Mouse (Mus musculus) limb, embryonic 14.5 days (tissue): ENCODE measurements around the gene Arhgef15. TPM values are rescaled to one million over a fixed set of nuclear protein-coding genes. Genes with fewer than 3 reads are reported as not detected.

Experiments
- ATAC-seq: fragments of 200-750 bp; cut with Nextera tagmentation; 2 replicates; pipeline ENCODE4 v1.8.0; 2017; ENCODE audit warnings: low read depth, moderate number of reproducible peaks, moderate TSS enrichment; ENCODE audit not compliant: low FRiP score
- DNase-seq: peaks from one replicate; pipeline ENCODE4 v3.0.0-alpha.2; 2015; ENCODE audit warnings: low spot score
- H3K27ac ChIP-seq: fragments of 300-500 bp; sonication (generic); replicated peaks from 2 replicates; pipeline ENCODE4 v1.5.1; 2014; ENCODE audit warnings: low read depth, mild to moderate bottlenecking, low read length, moderate library complexity, mixed read lengths
- H3K27me3 ChIP-seq: fragments of 300-500 bp; sonication (generic); 2 replicates; pipeline ENCODE4 v1.6.1; 2014; ENCODE audit warnings: low read length, mixed read lengths; ENCODE audit not compliant: control insufficient read depth, insufficient read depth
- H3K36me3 ChIP-seq: fragments of 300-500 bp; sonication (generic); 2 replicates; pipeline ENCODE4 v1.6.1; 2014; ENCODE audit warnings: mild to moderate bottlenecking, low read length, moderate library complexity, mixed read lengths; ENCODE audit not compliant: control insufficient read depth, insufficient read depth
- H3K4me1 ChIP-seq: fragments of 300-500 bp; sonication (generic); 2 replicates; pipeline ENCODE4 v1.6.1; 2014; ENCODE audit warnings: antibody characterized with exemption, low read length, mixed read lengths; ENCODE audit not compliant: control insufficient read depth, insufficient read depth
- H3K4me2 ChIP-seq: fragments of 300-500 bp; sonication (generic); replicated peaks from 2 replicates; pipeline ENCODE4 v1.6.1; 2014; ENCODE audit warnings: low read depth, mild to moderate bottlenecking, low read length, moderate library complexity; ENCODE audit not compliant: severe bottlenecking
- H3K4me3 ChIP-seq: fragments of 300-500 bp; sonication (generic); replicated peaks from 2 replicates; pipeline ENCODE4 v1.5.1; 2014; ENCODE audit warnings: low read length
- H3K9ac ChIP-seq: fragments of 300-500 bp; sonication (generic); 2 replicates; pipeline ENCODE4 v1.6.1; 2014; ENCODE audit warnings: mild to moderate bottlenecking, low read depth, low read length, moderate library complexity; ENCODE audit not compliant: severe bottlenecking
- H3K9me3 ChIP-seq: fragments of 300-500 bp; sonication (generic); 2 replicates; pipeline ENCODE4 v1.6.1; 2016; ENCODE audit warnings: low read length; ENCODE audit not compliant: control insufficient read depth
- POLR2A ChIP-seq: fragments of 200-500 bp; IDR thresholded peaks from 2 replicates; pipeline ENCODE4 v1.8.0; 2012; ENCODE audit warnings: inconsistent platforms, mild to moderate bottlenecking, moderate library complexity, borderline replicate concordance; ENCODE audit not compliant: insufficient read depth, insufficient read length; ENCODE audit errors: extremely low read depth
- WGBS: fragments of 180-500 bp; shearing (Covaris S2); extraction: QIAGEN DNeasy Blood & Tissue Kit; methylation state at CpG from one replicate; pipeline ENCODE4 v1.1.7; 2014; 5-methylcytosine and 5-hydroxymethylcytosine counted together
- polyA plus RNA-seq, 2 experiments: library from polyadenylated mRNA; depleted of rRNA in 1 of 2; stranded (reverse) in 1 of 2; unstranded in 1 of 2; fragments of >200 nt; fragmentation: Nextera tagmentation in 1 of 2; extraction: Ambion mirVana in 1 of 2; gene quantifications; 2 replicates each; pipeline versions ENCODE4 v1.2.1 to v1.2.3; 2012 to 2014

Gene Arhgef15
- polyA plus RNA-seq, 2 experiments = 5.3 to 12.3 TPM

DNA sequence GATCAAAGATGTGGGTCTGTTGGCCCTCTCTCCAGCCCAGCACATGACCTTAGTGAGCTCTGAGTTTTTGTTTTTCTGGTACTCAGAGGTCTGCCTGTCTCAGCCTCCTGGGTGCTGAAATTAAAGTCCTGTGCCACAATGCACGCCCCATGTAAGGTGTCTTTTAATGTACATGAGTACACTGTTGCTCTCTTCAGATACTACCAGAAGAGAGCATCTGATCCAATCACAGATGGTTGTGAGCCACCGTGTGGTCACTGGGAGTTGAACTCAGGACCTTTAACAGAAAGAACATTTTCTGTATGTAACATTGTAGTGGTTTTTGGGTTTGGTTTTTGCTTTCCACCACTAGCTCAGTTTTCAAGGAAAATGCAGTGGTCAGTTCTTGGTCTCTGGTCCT lies 53.5 kb downstream of the Arhgef15 start:
- DNase-seq = no peak
- Histone ChIP-seq H3K4me2 (no peak overlapping the region), H3K4me1 (peaks cover 4% of the 10 kb centered on the region; the same call in 1 of the 2 replicates), H3K4me3 (no peak overlapping the region), H3K36me3 (peaks cover 39% of the 10 kb centered on the region), H3K9ac (no peak overlapping the region), H3K27ac (no peak overlapping the region), H3K9me3 (no peaks in the 10 kb centered on the region), H3K27me3 (no peaks in the 10 kb centered on the region)
- no peak for TF ChIP-seq POLR2A
- WGBS = 97% methylated on average over 2 of the region's 2 CpGs
- no peak for ATAC-seq

- Histone ChIP-seq H3K4me3 (peak overlapping the region; percentile 73), H3K27me3 (no peaks in the 10 kb centered on the region), H3K27ac (no peak overlapping the region), H3K4me1 (peaks cover 4% of the 10 kb centered on the region; the same call in 1 of the 2 replicates), H3K9ac (peak overlapping the region; percentile 93), H3K36me3 (peaks cover 39% of the 10 kb centered on the region), H3K4me2 (peak overlapping the region; percentile 65), H3K9me3 (no peaks in the 10 kb centered on the region)
- TF ChIP-seq POLR2A = no peak
- ATAC-seq (no peak), DNase-seq (no peak)
- WGBS = 80% methylated on average over 5 of the region's 5 CpGs
Measured at GRCm38 (mm10) chr11:68902823-68903222, 54.5 kb downstream of the Arhgef15 start.

DNA sequence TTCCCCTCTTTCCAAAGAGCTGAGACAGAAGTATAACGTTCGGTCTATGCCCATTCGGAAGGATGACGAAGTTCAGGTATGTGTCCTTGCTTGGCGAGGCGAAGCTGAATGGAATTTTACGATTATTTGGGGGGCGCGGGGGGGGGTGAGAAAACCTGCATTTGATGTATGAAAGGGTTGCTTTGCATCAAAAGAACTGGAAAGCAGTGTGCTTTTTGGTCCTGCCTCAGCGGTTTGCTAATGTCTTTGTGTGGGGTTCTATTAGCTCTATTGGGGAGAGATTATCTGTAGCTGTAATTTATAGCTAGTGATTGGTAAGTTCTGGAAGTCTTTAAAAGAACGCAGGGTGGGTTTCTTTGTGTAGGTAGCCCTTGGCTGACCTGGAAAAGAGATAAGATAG lies 54.9 kb downstream of the Arhgef15 start:
- ATAC-seq = no peak
- peak overlapping the region; percentile 65 for H3K4me2 ChIP-seq
- no peaks in the 10 kb centered on the region for H3K9me3 ChIP-seq
- no peak overlapping the region for H3K27ac ChIP-seq
- no peaks in the 10 kb centered on the region for H3K27me3 ChIP-seq
- WGBS = 2% methylated on average over 11 of the region's 11 CpGs
- H3K36me3 ChIP-seq = peaks cover 39% of the 10 kb centered on the region
- DNase-seq = no peak
- TF ChIP-seq POLR2A = no peak
- peaks cover 4% of the 10 kb centered on the region; the same call in 1 of the 2 replicates for H3K4me1 ChIP-seq
- peak overlapping the region; percentile 73 for H3K4me3 ChIP-seq
- H3K9ac ChIP-seq = peak overlapping the region; percentile 93

DNA sequence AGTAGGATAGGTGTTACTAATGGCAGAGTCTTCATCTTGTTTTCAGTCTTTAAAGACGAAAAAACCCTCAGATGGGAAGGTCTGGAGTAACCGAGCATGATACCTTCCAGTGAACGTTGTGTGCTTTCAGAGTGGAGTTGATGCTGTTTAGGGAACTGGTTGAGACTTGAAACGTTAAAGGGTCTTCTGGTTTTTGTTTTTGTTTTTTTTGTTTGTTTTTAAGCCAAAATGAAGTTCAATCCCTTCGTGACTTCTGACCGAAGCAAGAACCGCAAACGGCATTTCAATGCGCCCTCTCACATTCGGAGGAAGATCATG lies 55.3 kb downstream of the Arhgef15 start:
- Histone ChIP-seq H3K9ac (peak overlapping the region; percentile 93), H3K4me1 (peaks cover 4% of the 10 kb centered on the region; the same call in 1 of the 2 replicates), H3K4me3 (peak overlapping the region; percentile 73), H3K4me2 (peak overlapping the region; percentile 65), H3K9me3 (no peaks in the 10 kb centered on the region), H3K27ac (peak overlapping the region; percentile 94), H3K27me3 (no peaks in the 10 kb centered on the region), H3K36me3 (peaks cover 36% of the 10 kb centered on the region)
- TF ChIP-seq POLR2A = no peak
- ATAC-seq (no peak), DNase-seq (no peak)
- 2% methylated on average over 9 of the region's 10 CpGs for WGBS

DNA sequence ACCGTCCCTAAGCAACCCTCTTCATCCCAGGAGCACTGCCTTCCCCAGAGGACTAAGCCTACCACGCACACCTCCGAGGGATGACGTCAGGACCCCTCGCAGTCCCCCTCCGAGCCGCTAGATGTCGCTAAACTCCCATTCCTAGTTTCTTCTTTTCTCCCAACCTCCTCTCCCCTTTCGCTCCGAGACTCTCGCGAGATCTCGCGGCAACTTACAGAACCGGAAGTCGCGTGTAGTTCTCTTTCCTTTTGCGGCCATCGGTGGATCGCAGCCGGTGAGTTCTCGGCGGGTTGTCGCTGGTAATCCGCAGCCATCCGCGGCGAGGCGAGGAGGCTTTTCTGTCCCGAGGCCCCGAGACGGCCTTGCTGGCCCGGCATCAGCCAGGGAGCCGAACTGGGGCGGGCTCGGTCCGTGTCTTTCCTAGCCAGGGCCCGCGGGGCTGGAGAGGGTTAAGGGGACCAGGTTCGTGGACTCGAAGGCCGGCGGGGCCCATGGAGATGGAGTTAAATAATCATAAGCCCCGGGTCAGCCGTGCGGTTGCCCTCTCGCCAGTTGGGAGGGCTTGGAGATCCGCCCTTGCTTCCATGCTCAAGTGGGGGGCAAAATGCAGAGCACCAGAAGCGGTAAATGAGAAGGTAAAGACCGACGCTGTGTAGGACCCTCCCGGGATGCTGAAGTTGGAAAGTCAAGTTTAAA lies 55.8 kb downstream of the Arhgef15 start, which contains the start of gene Rpl26:
TSS of gene Rpl26 (plus strand) at position 233 of the 696 bp plus-strand sequence.
- Histone ChIP-seq H3K36me3 (peaks cover 36% of the 10 kb centered on the region), H3K9ac (peak within 1 kb of the TSS; percentile 93), H3K4me3 (peak within 1 kb of the TSS; percentile 73), H3K9me3 (no peaks in the 10 kb centered on the region), H3K27ac (peak within 1 kb of the TSS; percentile 94), H3K4me1 (peaks cover 4% of the 10 kb centered on the region; the same call in 1 of the 2 replicates), H3K4me2 (peak within 1 kb of the TSS; percentile 76), H3K27me3 (no peaks in the 10 kb centered on the region)
- TF ChIP-seq POLR2A = peak; percentile 88; the same call in 1 of the 2 replicates
- DNase-seq (peak; percentile 98), ATAC-seq (peak; percentile 86)
- under 1% methylated on average over 52 of the region's 52 CpGs for WGBS
